Mouse (Mus musculus): ENCODE results near the gene Maml3.

Maml3 gene

GRCm38 (mm10) chr3:52061472-52062388 lies 43.1 kb downstream of the Maml3 start:
- ChIA-PET POLR2A (no interaction called here), CTCF (no interaction called here)

- ChIA-PET POLR2A (no interaction called here), CTCF (no interaction called here)
Observed at GRCm38 (mm10) chr3:52060886-52061285, 44.0 kb downstream of the Maml3 start.

DNA sequence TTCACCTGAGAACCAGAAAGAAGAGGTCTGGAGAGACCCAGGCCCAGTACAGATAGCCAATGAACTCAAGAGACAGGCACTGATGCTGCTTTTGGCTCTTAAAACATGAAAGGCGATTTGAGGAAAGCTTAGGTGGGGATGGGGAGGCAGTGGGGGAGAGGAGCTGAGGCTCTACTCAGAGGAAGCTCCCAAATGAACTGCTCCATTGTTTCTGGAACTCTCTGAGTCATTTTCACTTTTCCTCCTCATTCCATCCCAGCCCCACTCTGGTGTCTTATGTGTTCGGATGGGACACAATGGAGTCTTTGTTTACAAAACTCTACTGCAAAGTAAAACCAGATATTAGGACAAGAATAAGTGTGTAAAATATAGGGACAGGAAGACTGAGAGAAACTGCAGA lies 53.1 kb downstream of the Maml3 start:
- POLR2A ChIA-PET = no interaction called here
- CTCF ChIA-PET = no interaction called here

GRCm38 (mm10) chr3:52048082-52048481 lies 56.8 kb downstream of the Maml3 start:
- ChIA-PET POLR2A (interaction anchor here in 1 of 4 experiments (1.5 kb wide), 1 partner anchor 21 kb away, joined by 3 read pairs; no protein-coding TSS in a partner anchor), CTCF (interaction anchor here in 1 of 4 experiments (1.5 kb wide), 1 partner anchor 22 kb away, joined by 3 read pairs; no protein-coding TSS in a partner anchor)

DNA sequence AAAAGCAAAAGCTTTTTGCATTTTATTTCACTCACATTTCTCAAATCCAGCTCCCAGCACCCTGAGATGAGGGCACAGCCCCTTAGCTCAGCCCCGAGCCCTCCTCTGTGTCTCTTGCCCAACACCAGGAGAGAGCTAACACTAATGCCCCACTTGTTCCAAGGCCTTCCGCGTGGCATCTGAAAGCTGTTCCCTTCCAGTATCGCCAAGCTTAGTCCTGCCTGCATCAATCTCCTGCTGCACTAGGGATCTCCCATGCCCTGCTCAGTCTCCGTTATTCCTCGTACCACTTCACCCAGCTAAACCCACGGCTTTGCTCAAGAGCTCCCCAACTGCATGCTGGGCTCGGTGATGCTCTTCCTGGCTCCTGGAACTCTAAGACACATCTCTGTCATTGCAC lies 57.3 kb downstream of the Maml3 start:
- CTCF ChIA-PET = interaction anchor here in 1 of 4 experiments (1.5 kb wide), 1 partner anchor 22 kb away, joined by 3 read pairs; no protein-coding TSS in a partner anchor
- POLR2A ChIA-PET = interaction anchor here in 3 of 4 experiments (0.8 to 1.7 kb wide), 5 partner anchors 12 to 55 kb away, joined by 3 to 6 read pairs (median 3); no protein-coding TSS in a partner anchor

- ChIA-PET CTCF (interaction anchor here (0.5 to 1.5 kb wide), 4 partner anchors 23 to 202 kb away, joined by 3 to 6 read pairs (median 4); no protein-coding TSS in a partner anchor), POLR2A (interaction anchor here (0.5 to 1.7 kb wide), 13 partner anchors 8 to 1062 kb away, joined by 3 to 6 read pairs (median 3); no protein-coding TSS in a partner anchor)
Observed at GRCm38 (mm10) chr3:52046895-52047372, 57.9 kb downstream of the Maml3 start.

DNA sequence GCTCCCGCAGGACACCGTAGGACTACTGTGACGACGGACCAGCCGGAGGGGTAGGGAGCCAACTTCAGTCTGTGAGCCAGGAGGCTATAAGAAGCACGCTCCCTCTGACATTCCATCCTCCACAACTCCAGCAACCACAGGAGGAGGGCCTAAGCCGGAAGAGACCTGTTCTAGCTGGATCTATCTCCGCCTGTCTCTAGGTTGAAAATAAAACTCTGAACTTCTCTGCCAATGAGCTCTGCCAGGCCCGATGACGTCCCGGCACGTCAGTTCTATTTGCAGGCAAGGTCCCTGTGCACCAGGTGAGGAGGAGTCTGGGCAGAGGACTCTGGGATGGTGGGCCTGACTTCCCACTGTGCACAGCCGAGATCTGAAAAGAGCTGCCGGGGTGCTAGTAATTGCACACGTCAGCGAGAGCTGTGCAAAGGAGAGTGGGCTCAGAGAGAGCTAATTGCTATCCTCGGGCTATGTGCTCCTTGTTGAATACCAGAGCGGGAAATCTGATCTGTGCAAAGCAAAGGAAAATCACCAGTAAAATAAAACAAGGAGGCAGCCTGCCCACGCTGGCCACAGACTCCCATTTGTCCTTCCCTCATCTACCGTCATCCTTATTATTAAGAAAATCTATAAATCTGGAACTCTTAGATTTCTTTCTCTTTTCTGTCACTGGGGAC lies 58.7 kb downstream of the Maml3 start:
- ChIA-PET CTCF (interaction anchor here in 1 of 4 experiments (1.5 kb wide), 1 partner anchor 24 kb away, joined by 3 read pairs; no protein-coding TSS in a partner anchor), POLR2A (interaction anchor here (0.5 to 1.7 kb wide), 15 partner anchors 9 to 712 kb away, joined by 3 to 6 read pairs (median 3); no protein-coding TSS in a partner anchor)

GRCm38 (mm10) chr3:52045221-52045641 lies 59.6 kb downstream of the Maml3 start:
- CTCF ChIA-PET = no interaction called here
- POLR2A ChIA-PET = interaction anchor here in 1 of 4 experiments (0.6 to 0.9 kb wide), 2 partner anchors 25 to 119 kb away, joined by 3 read pairs; no protein-coding TSS in a partner anchor

GRCm38 (mm10) chr3:52044651-52045050 lies 60.2 kb downstream of the Maml3 start:
- POLR2A ChIA-PET = interaction anchor here in 1 of 4 experiments (0.6 kb wide), 1 partner anchor 119 kb away, joined by 3 read pairs; no protein-coding TSS in a partner anchor
- CTCF ChIA-PET = no interaction called here

DNA sequence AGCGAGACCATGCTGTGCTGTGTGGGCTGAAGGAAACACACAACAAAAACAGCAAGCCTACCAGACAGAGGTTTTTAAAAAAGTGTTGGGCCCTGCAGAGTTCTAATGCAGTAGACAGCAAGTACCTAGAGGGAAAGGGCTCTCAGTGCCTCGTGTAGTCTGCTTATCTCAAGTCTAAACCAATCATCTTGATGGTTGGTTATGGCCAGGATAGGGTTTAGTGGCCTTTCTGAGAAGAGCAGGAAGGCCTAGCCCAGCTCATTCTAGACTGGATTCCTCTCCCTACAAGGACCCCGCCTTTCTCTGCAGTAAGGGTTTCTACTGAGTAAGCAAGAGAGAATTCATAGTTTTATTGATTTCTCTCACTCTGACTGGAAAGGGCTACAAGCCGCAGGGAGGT lies 61.0 kb downstream of the Maml3 start:
- POLR2A ChIA-PET = interaction anchor here in 1 of 4 experiments (0.7 kb wide), 1 partner anchor 308 kb away, joined by 3 read pairs; no protein-coding TSS in a partner anchor
- CTCF ChIA-PET = no interaction called here

DNA sequence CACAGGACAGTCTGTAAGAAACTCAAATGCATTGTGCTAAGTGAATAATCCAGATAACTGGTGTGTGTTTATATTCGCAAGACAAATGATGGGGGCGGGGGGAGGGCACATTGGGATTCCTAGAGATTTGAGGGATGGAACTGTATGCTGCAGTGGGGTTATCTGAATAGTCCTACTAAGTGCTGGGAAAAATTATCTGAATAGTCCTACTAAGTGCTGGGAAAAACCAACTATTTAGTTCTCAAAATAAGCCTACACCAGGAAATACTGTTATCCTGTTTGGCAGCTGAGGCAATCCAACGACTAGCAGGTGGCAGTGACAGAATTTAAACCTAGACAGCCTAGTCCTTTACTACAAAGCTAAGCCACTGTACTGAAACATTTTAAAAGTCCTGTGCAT lies 62.2 kb downstream of the Maml3 start:
- ChIA-PET POLR2A (no interaction called here), CTCF (no interaction called here)

- POLR2A ChIA-PET = no interaction called here
- CTCF ChIA-PET = no interaction called here
Observed at GRCm38 (mm10) chr3:52039958-52040357, 64.9 kb downstream of the Maml3 start.

- POLR2A ChIA-PET = no interaction called here
Observed at GRCm38 (mm10) chr3:52037260-52037659, 67.6 kb downstream of the Maml3 start.

DNA sequence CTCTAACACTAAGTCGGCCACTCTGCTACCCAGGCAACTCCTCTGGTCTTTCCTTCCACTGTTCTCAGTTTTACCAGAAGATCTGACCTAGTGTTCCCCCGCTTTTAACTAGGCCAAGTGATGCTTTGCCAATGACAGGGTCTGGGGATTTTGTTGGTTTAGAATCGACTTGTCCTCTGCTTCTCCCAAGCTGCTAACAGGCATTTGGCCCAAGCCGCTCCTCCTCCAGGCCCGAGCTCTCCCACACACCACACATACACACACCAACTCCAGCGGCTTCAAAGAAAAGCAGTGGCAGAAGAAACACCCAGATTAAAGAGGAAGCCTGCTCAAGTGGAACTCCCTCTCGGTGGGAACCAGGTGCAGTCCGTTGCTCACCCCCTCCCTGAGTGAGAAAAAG lies 69.5 kb downstream of the Maml3 start:
- ChIA-PET POLR2A (interaction anchor here in 1 of 4 experiments (0.5 to 0.6 kb wide), 2 partner anchors 8 to 72 kb away, joined by 4 read pairs; no protein-coding TSS in a partner anchor), CTCF (interaction anchor here in 1 of 4 experiments (0.5 kb wide), 1 partner anchor 21 kb away, joined by 7 read pairs; no protein-coding TSS in a partner anchor)

More at GRCm38 (mm10) chr3:52037260-52037659, 67.6 kb downstream of the Maml3 start:
- CTCF ChIA-PET = no interaction called here

DNA sequence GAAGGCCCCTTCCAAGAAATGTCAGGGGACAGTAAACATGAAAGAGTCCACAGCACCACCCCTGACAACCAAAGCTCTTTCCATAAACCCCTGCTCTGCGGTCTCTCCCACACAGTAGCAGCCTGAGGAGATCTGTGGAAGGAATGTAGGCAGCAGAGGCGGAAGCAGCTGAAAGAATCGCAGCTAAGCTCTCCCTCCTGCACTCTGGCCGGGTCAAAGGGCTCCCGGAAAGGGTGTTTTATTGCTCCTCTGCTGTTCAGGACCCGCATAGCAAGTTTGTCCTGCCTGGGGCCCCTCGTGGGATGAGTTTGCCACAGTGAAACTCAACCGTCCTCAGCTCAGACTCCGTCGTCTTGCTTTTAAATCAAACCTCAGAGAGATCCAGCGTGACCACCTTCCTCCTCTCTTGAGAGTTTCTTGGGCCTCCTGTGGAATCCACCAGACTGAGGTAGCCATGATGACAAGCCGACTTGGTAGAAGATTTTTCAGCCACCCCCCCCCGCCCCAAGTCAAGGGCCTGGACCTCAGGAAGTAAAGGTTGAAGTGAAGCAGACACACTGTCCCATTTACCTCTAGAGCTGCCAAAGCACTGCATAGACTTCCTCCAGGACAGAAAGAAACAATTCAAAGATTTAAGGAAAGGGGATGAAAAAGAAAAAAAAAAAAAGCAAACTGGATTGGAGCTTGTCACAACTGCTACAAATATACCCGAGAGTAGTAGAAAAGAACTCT lies 70.9 kb downstream of the Maml3 start:
- ChIA-PET CTCF (interaction anchor here in 1 of 4 experiments (0.7 kb wide), 1 partner anchor 446 kb away, joined by 7 read pairs; no protein-coding TSS in a partner anchor), POLR2A (interaction anchor here in 1 of 4 experiments (1.6 kb wide), 1 partner anchor 12 kb away, joined by 4 read pairs; no protein-coding TSS in a partner anchor)

GRCm38 (mm10) chr3:52031327-52031726 lies 73.5 kb downstream of the Maml3 start:
- CTCF ChIA-PET = interaction anchor here in 1 of 4 experiments (0.6 kb wide), 1 partner anchor 10 kb away, joined by 10 read pairs; no protein-coding TSS in a partner anchor

GRCm38 (mm10) chr3:52030114-52030513 lies 74.8 kb downstream of the Maml3 start:
- CTCF ChIA-PET = interaction anchor here in 2 of 4 experiments (0.6 to 1.5 kb wide), 3 partner anchors 13 to 254 kb away, joined by 3 to 5 read pairs (median 3); no protein-coding TSS in a partner anchor
- POLR2A ChIA-PET = interaction anchor here in 2 of 4 experiments (0.7 to 1.1 kb wide), 3 partner anchors 16 to 76 kb away, joined by 3 to 4 read pairs (median 3); no protein-coding TSS in a partner anchor

More at GRCm38 (mm10) chr3:52031327-52031726, 73.5 kb downstream of the Maml3 start:
- POLR2A ChIA-PET = no interaction called here

GRCm38 (mm10) chr3:52029661-52030081 lies 75.2 kb downstream of the Maml3 start:
- ChIA-PET POLR2A (interaction anchor here in 2 of 4 experiments (0.5 to 1.1 kb wide), 4 partner anchors 17 to 388 kb away, joined by 3 to 4 read pairs (median 3); no protein-coding TSS in a partner anchor), CTCF (interaction anchor here in 2 of 4 experiments (0.6 to 1.5 kb wide), 3 partner anchors 13 to 254 kb away, joined by 3 to 5 read pairs (median 3); no protein-coding TSS in a partner anchor)

All from embryonic stem cell, embryonic (primary cell).